Mouse (Mus musculus) kidney, adult 18-20 months (tissue): ENCODE data around the gene Lcn6.
"Not testable (repeated sequence)": the region's sequence is repeated elsewhere in the genome, so short reads cannot be mapped to it uniquely, and the experiment has no call there.

Experiments used
- DNase-seq: peaks from one replicate; pipeline ENCODE4 v3.0.0; 2021

The Lcn6 gene

DNA sequence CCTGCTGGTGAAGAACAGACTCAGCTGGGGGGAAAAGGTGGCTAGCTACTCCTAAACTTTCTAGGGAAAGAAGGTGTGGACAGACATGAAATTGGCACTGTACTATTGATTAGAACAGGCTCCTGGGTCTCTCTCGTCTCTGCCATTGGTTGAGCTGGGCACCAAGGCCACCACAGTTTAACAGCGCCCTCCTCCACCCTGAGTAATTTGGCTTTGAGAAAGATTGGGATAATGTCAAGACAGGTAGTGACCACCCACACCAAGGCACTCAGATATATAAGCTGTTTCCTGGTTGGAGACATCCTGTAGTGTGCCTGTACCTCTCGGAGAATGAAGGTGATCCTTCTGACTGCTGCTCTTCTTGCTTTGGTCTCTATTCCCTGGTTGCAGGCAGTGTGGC is at the start of gene Lcn6:
Gene Lcn6 (plus strand): TSS at position 301 of the 400 bp plus-strand sequence.
- no peak for DNase-seq

DNA sequence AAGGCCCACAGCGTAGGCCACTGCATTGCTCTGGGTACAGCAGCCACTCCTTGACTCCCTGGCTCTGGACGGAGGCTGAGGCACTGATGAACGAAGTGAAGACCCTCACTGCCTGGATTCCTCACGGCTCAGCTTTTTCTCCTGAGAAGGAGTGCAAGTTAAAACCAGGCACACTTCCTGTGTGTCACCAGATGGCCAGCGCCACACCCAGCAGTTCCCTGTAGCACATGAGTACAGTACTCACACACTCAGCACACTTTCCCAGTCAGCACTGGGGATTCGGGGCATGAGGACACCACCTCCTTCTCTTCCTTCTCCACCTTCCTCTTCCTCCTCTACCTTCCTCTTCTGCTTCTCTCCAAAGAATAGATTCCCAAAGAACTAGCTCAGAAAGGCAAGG is 48.8 kb upstream of the Lcn6 start, which contains the start of gene Fcna:
Gene Fcna (minus strand): TSS at position 220 of the 400 bp plus-strand sequence.
- DNase-seq, result no peak

DNA sequence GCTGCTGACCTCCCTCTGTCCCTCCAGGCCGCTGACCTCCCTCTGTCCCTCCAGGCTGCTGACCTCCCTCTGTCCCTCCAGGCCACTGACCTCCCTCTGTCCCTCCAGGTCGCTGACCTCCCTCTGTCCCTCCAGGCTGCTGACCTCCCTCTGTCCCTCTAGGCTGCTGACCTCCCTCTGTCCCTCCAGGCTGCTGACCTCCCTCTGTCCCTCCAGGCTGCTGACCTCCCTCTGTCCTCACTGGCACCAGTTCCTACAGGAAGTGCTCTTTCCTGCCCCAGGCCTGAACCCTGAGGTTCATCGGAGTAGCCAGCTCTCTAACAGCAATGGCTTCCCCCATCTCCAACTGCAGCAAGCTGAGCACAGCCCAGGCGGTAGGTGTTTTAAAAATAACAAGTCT is 47.8 kb upstream of the Lcn6 start:
- peak; percentile 16 for DNase-seq

DNA sequence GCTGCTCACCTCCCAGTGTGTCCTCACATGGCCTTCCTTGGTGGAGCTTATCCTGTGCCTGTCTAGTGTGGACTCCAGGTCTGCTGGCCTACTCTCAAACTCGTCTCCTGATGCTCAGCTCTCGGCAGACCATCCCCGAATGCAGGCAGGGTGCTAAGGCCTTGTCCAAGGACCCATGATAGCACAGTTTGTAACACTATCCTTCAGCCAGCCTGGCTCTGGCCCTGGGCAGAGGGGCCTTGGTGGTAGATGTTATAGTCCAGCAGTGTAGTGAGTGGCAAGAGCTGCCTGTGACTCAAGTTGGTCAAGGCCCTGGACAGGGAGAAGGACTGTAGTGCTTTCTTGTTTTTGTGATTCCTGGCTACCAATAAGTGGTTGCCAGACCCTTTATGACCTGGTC is 43.0 kb upstream of the Lcn6 start:
- DNase-seq, result no peak

DNA sequence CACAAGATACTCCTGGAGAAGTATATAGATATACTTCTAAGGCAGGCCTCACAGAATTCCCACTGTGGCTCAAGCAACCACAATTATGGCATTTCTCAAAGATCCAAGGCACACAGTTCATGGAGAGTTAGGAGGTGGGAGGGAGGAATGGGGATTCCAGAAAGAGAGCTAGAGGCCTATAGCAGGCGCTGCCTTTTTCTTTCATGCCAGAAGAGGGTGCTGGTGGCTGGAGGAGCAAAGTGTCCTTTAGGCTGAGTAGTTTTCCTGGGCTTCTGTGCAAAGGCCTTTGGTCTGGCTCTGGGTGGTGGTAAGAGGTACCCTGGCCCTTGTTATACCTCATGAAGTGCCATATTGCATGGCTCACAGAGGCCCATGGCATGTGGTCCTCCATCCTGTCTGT is 42.5 kb upstream of the Lcn6 start:
- DNase-seq, result no peak

DNA sequence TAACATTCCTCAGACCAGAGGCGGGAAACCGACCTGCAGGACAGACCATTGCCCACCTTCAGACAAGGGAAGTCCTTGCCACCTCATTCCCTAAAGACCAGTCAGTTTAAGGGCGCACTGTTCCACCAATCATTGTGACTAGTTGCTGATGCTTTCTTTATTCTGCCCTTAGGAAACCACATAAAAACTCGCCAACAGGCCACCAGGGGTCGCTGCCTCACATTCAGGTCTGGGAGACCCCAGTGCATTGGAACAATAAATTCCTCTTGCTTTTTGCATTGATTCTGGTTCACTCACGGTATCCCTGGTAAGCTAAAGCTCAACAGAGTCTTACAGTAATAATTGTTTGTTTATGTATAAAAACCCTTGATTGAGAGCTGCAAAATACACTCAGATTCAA is 36.7 kb upstream of the Lcn6 start:
- DNase-seq, result peak; percentile 23

DNA sequence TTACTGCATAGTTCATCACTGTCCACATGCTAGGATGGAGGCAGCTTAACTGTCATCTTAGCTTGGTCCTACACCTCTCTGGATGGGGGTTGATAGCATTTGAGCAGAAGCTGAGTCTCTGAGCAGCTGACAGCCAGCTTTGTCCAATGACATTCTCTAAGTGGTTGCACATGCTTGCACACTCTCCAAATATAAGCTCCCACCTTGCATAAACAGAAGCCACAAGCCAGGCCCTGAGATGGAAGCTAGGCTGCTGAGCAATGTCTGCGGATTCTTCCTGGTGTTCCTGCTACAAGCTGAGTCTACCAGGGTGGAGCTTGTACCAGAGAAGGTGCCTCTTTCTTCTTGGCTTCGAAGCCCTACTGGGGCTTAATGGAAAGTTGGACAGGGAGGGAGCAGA is 23.7 kb upstream of the Lcn6 start, which contains the start of gene Lcn8:
Gene Lcn8 (plus strand): TSS at position 219 of the 400 bp plus-strand sequence.
- no peak for DNase-seq

DNA sequence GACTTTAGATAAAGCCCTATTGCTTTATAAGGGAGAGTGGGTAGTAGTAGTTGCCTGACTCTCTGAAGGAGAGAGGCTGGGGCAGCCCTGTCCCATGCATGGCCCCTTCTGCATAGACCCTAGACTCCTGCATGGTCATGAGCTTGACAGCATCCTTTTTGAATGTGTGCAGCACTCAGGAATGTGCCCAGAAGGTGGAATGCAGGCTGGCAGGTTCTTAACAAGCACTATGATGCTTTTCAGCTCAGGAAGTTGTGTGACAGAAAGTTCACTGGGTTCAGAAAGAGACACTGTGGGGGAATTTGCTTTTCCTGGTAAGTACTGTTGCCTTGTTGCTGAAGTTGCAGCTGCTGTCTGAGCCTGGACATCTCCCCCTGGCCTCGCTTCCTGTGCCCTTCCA is 22.1 kb upstream of the Lcn6 start:
- no peak for DNase-seq

DNA sequence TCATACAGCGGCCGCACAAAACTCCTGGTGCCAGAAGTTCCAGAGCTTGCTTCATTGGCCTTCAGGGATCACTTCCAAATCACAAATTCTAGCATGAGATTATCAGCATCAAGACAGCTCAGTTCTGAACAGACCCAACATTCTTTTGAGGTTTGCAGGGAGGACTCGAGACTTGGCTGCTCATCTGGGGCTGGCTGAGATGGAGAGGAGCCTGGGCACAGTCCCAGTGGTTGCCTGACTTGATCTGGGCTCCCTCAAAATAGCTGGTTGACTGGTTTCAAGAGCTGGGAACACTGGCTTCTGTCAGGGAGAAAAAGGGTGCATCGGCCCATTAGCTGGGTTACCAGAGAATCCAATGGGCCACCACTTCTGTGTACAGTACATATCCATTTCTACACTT is 19.9 kb upstream of the Lcn6 start:
- no peak for DNase-seq

DNA sequence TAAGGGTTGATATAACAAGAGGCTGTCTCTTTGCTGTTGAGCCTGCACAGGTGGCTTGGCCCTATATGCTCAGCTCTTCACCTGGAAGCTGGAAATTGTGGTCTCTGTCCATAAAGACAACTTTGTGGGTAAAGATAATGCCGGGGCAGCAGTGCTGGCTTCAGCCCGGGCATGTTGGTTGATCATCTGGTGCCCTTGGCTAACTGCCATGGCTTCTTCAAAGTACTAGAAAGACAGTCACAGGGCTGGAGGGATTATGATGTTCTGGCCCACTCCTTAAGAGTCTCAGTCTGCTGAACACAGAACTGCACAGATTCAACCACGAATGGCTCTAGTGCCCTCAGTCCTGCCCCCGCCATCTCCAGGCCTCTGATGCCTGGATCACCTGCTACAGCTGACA is 19.3 kb upstream of the Lcn6 start:
- no peak for DNase-seq

DNA sequence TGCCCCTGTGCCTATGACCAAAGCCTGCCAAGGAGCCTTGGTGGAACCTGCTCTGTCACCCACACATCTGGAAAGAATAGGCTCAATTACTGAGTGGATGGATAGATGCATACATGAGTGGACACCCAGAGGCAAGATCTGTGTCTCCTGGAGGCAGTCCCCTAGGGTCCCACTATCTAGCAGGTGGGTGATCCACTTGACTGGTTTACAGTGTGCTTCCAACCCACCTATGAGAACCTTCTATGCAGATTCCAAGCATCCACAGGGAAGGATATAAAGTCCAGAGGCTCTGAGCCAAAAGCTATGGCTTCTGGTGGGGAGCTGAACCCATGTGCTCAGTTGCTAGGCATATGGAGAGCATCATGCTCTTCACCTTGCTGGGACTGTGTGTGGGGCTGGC is 18.9 kb upstream of the Lcn6 start, which contains the start of gene Lcn5:
Gene Lcn5 (plus strand): TSS at position 301 of the 400 bp plus-strand sequence.
- no peak for DNase-seq

DNA sequence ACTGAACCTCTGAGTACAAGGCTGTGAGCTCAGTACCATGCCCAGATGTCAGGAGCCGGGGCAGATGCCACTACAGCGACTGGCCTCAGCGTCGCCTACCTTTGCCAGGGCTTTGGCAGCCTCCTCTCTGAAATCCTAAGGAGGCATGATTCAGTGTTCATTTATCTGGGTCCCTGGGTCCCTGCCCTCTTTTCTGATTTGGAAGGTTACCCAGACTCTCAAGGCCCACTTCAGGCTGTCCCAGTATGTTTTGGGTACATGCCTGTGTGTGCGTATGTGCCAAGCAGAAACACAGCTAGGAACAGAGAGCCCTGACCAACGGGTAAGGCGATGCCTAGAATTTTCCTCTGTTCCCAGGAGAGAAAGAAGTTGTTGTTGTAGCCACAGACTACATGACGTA is 16.3 kb upstream of the Lcn6 start:
- no peak for DNase-seq

DNA sequence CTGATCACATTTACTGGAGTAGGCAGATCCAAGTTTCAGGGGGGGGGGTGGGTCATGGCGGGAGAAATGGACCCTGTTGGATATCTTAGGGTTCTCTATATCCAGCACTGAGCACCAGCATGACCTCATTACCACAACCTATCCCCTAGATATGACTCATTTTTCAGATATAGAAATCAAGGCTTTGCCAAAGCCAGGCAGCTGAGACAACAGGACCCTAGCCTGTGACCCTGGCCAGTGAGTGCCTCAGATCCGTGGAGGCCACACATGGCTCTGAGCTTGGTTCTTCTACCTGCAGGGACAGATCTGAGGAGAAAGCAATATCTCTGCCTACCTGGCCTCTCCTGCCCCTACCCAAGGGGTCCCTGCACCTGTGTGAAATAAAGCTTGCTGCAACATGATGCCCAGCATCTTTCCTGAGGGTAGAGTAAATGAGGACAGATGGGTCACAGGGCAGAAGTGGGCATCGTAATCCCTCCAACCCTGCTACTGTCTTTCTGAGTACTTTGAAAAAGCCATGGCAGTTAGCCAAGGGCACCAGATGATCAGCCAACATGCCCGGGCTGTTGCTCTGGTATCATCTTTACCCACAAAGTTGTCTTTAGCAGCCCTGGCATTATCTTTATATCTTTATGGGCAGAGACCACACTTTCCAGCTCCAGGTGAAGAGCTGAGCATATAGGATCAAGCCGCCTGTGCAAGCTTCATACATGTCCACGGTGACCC is 15.2 kb upstream of the Lcn6 start:
- DNase-seq, result no peak

DNA sequence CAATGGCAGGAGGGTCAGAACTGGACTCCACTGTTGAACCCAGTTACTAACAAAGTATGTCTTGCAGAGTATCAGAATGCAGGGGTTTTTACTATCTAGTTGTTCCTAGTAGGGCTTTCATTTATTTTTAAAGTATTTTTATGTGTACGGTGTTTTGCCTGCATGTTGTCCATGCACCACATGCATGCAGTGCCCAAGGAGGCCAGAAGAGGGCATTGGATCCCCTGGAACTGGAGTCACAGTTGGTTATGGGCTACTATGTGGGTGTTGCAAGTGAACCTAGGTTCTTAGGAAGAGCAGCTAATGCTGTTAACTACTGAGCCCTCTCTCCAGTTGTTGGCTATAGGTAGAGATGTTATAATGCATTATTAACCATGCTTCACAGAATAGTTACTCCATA is 13.1 kb upstream of the Lcn6 start:
- DNase-seq, result peak; percentile 63

DNA sequence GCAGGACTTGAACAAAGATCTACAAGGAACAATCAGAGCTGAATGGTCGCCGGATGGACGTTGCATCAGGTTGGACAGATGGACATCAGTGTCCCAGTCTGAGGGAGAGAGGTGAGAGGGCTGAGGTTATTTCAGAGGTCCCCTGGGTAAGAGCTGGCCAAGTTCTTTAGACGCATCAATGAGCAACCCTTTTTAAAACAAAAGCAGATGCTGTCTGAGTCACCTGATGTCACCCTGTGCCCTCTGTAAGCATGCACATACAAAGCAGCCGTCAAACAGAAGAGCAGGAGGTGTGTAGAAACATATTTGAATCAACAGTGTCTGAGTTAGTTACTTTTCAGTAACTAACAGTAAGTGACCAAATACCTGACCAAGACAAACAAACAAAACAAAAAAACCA is 12.5 kb upstream of the Lcn6 start:
- DNase-seq, result no peak

DNA sequence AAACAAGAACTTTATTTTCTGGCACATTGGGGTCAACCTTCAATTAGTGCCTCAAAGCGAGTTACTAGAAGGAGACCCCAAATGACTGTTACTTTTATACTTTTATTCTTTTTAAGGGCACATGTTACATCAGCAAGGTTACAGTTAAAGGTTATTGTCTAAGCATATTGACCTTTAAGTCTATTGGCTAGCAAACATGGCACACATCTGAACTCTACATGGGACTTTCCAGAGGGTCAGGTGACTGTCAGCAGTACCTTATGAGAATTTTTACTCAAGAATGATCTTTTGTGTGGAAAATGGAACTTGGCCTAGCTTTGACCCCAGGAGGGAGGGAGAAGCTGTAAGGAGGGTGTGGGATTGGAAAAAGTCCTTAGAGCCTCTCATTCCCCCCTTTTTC is 10.1 kb upstream of the Lcn6 start:
- no peak for DNase-seq

DNA sequence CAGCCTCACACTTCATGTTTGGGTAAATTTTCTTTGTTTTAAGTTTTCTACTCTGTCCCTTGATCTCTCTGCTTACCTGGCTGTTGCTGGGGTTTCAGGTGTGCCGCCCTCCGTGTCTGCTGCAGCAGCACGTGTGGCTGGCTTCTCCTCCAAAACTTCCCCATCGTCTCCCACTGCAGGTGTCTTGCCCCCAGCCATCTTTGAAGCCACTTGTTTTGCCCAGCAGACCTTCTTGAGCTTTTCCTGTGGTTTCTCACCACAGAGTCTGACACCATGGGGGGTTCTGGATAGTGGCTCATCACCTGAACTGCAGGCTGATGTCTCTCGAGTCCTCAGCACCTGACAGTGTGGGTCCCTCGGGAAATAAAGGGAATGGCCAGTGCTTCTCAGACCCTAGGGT is 3.0 kb downstream of the Lcn6 start:
- DNase-seq, result no peak

DNA sequence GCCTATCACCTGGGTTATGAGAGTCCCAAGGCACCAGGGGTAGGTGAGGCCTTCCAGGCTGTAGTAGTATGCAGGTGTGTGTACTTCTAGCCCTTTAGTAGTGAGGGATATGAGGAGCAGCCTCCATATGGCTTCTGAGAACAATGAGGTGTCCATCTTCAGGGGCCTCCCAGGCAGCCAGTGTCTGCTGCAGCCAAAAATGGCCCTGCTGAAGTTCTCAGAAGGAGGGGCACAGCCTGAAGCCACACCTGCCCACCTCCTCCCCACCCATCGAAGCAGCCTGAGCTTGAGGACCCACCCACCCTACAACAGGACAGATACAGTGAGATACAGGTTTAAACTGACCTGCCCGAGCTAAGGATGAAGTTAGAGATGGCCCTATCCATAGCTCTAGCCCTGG is 5.8 kb downstream of the Lcn6 start, which contains the start of gene Lcn10:
Gene Lcn10 (plus strand): TSS at position 301 of the 400 bp plus-strand sequence.
- no peak for DNase-seq

DNA sequence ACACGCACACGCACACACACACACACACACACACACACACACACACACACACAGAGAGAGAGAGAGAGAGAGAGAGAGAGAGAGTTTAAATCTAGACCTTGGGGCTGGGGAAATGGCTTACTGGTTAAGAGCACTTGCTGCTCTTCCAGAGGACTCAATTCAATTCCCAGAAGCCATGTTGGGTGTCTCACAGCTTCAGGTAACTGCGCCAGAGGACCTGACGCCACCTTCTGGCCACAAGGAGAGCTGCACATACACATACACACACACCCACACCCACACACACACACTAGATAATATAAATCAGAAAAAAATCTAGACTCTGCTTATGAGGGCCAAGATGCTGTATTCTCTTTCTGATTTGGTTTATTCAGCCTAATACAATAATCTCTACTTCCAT is 10.4 kb downstream of the Lcn6 start:
- DNase-seq, result no peak

DNA sequence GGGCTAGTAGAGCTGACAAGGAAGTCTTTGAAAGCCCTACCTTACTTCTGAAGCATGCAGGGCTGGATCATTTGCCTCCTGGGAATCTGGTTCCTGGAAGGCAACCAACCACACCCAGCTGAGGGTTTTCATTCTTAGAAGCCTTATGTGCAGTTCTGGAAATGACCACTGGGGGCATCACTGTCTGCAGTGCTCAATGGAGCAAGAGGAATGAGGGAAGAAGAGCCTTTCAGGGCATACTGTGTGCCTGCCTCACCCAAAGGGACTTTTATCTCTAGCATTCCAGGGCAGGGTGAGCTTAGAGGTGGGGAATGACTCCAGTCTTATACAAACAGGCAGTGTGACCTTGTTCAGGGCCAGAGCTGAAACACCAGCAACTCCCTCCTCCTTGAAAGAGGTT is 18.0 kb downstream of the Lcn6 start:
- peak; percentile 61 for DNase-seq

DNA sequence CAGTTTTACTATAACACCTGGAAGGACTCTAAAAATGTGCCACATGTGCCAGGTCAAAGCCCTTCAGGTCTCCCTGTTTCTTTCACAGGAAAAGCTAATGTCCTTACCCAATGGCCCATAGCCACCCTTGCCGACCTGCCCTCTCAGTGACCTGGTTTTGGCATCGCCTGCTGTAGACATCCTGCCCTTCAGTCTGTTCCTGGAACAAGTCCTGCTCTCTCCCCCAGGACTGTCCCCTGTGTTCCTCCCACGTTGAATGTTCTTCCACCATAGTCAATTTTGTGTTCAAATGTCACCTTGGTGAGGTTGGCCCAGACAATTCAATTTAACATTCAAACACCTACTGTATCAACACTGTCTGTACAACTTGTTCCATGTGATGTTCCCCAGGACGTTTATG is 20.4 kb downstream of the Lcn6 start:
- no peak for DNase-seq

DNA sequence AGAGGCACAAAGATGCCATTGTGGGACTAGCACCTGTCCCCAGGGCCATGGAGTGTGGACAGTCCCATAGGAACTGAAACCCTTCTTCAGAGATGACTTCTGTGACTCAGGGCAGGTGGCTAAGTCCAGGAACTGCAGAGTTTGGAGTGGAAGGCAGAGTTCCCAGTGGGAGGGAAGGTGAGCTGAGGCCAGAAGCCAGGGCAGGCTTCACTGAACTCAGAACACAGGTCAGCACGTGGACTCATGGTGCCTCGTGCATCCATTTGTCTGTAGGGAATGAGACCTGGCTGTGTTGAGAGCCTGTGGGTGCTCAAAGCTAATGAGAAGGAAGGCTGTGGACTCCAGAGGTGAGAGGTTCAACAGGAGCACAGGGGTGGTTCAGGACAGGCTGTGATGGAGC is 22.1 kb downstream of the Lcn6 start:
- DNase-seq, result no peak

DNA sequence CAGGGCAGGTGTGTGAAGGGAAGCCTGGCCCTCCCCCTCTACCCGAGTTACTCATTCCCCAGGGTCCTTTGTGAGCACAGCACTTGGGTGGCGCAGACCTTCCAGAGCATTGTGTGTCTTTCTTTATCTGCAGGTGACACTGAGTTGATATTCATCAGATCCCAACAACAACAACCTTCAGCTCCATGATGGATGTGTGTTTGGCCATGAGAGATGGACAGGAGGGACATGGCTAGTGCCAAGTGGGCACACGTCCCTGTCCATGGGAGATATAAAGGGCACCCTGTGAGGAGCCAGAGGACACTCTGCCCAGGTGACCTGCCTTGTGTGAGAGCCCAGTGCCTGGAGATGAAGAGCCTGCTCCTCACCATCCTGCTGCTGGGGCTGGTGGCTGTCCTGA is 23.2 kb downstream of the Lcn6 start, which contains the start of gene Obp2a:
Gene Obp2a (plus strand): TSS at position 301 of the 400 bp plus-strand sequence.
- DNase-seq, result not testable (repeated sequence)

DNA sequence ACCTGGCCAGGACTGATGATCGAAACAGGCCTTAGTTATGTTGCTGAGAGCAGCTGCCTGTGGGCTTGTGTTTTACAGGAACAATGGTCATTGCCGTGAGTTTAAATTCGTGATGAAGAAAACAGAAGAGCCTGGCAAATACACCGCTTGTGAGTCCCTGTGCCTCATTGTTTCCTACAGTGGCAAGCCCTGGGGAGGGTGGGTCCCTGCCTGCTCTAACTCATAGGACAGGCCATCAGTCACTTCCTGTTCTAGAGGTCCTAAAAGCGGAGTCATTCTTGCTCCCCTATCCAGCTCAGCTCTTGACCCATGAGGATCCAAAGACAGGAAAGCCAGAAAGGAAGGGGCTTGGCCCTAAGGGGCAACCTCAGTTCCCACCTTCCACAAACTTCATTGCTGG is 24.4 kb downstream of the Lcn6 start:
- DNase-seq, result no peak

DNA sequence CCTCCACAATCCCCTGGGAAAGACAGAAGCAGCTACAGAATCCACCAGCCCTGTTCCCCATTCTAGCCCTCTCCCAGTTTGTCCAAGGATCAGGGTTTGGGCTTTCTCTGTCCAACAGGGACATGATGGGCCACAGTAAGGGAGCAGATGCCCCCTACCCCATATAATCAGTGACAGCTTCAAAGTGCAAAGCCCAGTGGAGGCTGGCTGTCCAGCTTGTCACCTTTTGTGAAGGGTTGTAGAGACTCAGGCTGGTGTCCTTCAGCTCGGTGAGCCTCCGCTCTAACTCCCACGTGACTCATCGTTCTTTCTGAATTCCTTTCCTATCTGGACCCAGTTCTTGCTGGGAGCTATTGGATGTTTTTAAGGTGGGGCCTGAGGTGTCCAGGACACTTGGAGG is 27.1 kb downstream of the Lcn6 start:
- DNase-seq, result no peak
